Mouse (Mus musculus): Measurements from ENCODE around the gene Fam53b. TPM values are rescaled to one million over a fixed set of nuclear protein-coding genes. Genes with fewer than 3 reads are reported as not detected.

The Fam53b gene
- polyA plus RNA-seq, 1 experiment from 2014 or later, result 36.0 TPM

GRCm38 (mm10) chr7:132742912-132743311 lies 70.8 kb downstream of the Fam53b start:
- Histone ChIP-seq H3K4me3 (ENCODE audit: low read length) (no peak overlapping the region), H3K27ac (ENCODE audit: low read length) (no peak overlapping the region), H3K36me3 (ENCODE audit: control insufficient read depth, insufficient read depth, low read length) (no peaks in the 10 kb centered on the region), H3K9me3 (ENCODE audit: control insufficient read depth, low read length) (no peaks in the 10 kb centered on the region), H3K27me3 (ENCODE audit: control insufficient read depth, insufficient read depth, low read depth, low read length) (no peaks in the 10 kb centered on the region), H3K4me1 (replicated peaks; ENCODE audit: control insufficient read depth, insufficient read depth, low read length) (no peaks in the 10 kb centered on the region), H3K9ac (ENCODE audit: low read length) (no peak overlapping the region), H3K4me2 (ENCODE audit: low read depth, low read length) (no peak overlapping the region)
- no peak for ATAC-seq (ENCODE audit: low read depth)
- WGBS, result 77% methylated on average over 5 of the region's 5 CpGs

GRCm38 (mm10) chr7:132739829-132740228 lies 73.9 kb downstream of the Fam53b start:
- H3K4me2 ChIP-seq (ENCODE audit: low read depth, low read length), result no peak overlapping the region
- H3K27ac ChIP-seq (ENCODE audit: low read length), result no peak overlapping the region
- ATAC-seq (ENCODE audit: low read depth), result no peak
- H3K9me3 ChIP-seq (ENCODE audit: control insufficient read depth, low read length), result no peaks in the 10 kb centered on the region
- peaks cover 16% of the 10 kb centered on the region for H3K4me1 ChIP-seq (replicated peaks; ENCODE audit: control insufficient read depth, insufficient read depth, low read length)
- no peaks in the 10 kb centered on the region for H3K27me3 ChIP-seq (ENCODE audit: control insufficient read depth, insufficient read depth, low read depth, low read length)
- no peak overlapping the region for H3K9ac ChIP-seq (ENCODE audit: low read length)
- 0 out of 2 replicates have a peak, but pooled peaks cover 3% of the 10 kb centered on the region for H3K36me3 ChIP-seq (ENCODE audit: control insufficient read depth, insufficient read depth, low read length)
- H3K4me3 ChIP-seq (ENCODE audit: low read length), result no peak overlapping the region
- 60% methylated on average over 6 of the region's 6 CpGs for WGBS

- Histone ChIP-seq H3K4me3 (ENCODE audit: low read length) (no peak overlapping the region), H3K27ac (ENCODE audit: low read length) (no peak overlapping the region), H3K4me2 (ENCODE audit: low read depth, low read length) (no peak overlapping the region), H3K36me3 (ENCODE audit: control insufficient read depth, insufficient read depth, low read length) (0 out of 2 replicates have a peak, but pooled peaks cover 3% of the 10 kb centered on the region), H3K9me3 (ENCODE audit: control insufficient read depth, low read length) (no peaks in the 10 kb centered on the region), H3K9ac (ENCODE audit: low read length) (no peak overlapping the region), H3K4me1 (replicated peaks; ENCODE audit: control insufficient read depth, insufficient read depth, low read length) (peaks cover 16% of the 10 kb centered on the region), H3K27me3 (ENCODE audit: control insufficient read depth, insufficient read depth, low read depth, low read length) (no peaks in the 10 kb centered on the region)
- 87% methylated on average over 6 of the region's 6 CpGs for WGBS
- ATAC-seq (ENCODE audit: low read depth), result no peak
These were observed 74.8 kb downstream of the Fam53b start for GRCm38 (mm10) chr7:132738844-132739243.

- Histone ChIP-seq H3K4me1 (replicated peaks; ENCODE audit: control insufficient read depth, insufficient read depth, low read length) (peaks cover 22% of the 10 kb centered on the region), H3K27me3 (ENCODE audit: control insufficient read depth, insufficient read depth, low read depth, low read length) (no peaks in the 10 kb centered on the region), H3K36me3 (ENCODE audit: control insufficient read depth, insufficient read depth, low read length) (0 out of 2 replicates have a peak, but pooled peaks cover 3% of the 10 kb centered on the region), H3K4me3 (ENCODE audit: low read length) (no peak overlapping the region), H3K27ac (ENCODE audit: low read length) (peak overlapping the region; percentile 77), H3K9ac (ENCODE audit: low read length) (0 out of 2 replicates have a peak overlapping the region, but pooled peaks have one; percentile 16), H3K9me3 (ENCODE audit: control insufficient read depth, low read length) (no peaks in the 10 kb centered on the region), H3K4me2 (ENCODE audit: low read depth, low read length) (no peak overlapping the region)
- peak; percentile 75 for ATAC-seq (ENCODE audit: low read depth)
- WGBS, result 50% methylated on average over 17 of the region's 17 CpGs
These were observed 77.4 kb downstream of the Fam53b start for GRCm38 (mm10) chr7:132736099-132736862.

GRCm38 (mm10) chr7:132735145-132735544 lies 78.5 kb downstream of the Fam53b start:
- WGBS, result 27% methylated on average over 5 of the region's 5 CpGs
- ATAC-seq (ENCODE audit: low read depth), result peak; percentile 59

GRCm38 (mm10) chr7:132734222-132734621 lies 79.5 kb downstream of the Fam53b start:
- Histone ChIP-seq H3K27me3 (ENCODE audit: control insufficient read depth, insufficient read depth, low read depth, low read length) (no peaks in the 10 kb centered on the region), H3K4me2 (ENCODE audit: low read depth, low read length) (no peak overlapping the region), H3K36me3 (ENCODE audit: control insufficient read depth, insufficient read depth, low read length) (0 out of 2 replicates have a peak, but pooled peaks cover 3% of the 10 kb centered on the region), H3K27ac (ENCODE audit: low read length) (no peak overlapping the region), H3K4me1 (replicated peaks; ENCODE audit: control insufficient read depth, insufficient read depth, low read length) (peaks cover 31% of the 10 kb centered on the region), H3K9me3 (ENCODE audit: control insufficient read depth, low read length) (no peaks in the 10 kb centered on the region), H3K9ac (ENCODE audit: low read length) (no peak overlapping the region), H3K4me3 (ENCODE audit: low read length) (no peak overlapping the region)
- 75% methylated on average over 9 of the region's 9 CpGs for WGBS
- no peak for ATAC-seq (ENCODE audit: low read depth)

More at GRCm38 (mm10) chr7:132735145-132735544, 78.5 kb downstream of the Fam53b start:
- Histone ChIP-seq H3K27me3 (ENCODE audit: control insufficient read depth, insufficient read depth, low read depth, low read length) (no peaks in the 10 kb centered on the region), H3K4me1 (replicated peaks; ENCODE audit: control insufficient read depth, insufficient read depth, low read length) (peaks cover 25% of the 10 kb centered on the region), H3K4me3 (ENCODE audit: low read length) (no peak overlapping the region), H3K27ac (ENCODE audit: low read length) (peak overlapping the region; percentile 77), H3K9ac (ENCODE audit: low read length) (no peak overlapping the region), H3K9me3 (ENCODE audit: control insufficient read depth, low read length) (no peaks in the 10 kb centered on the region), H3K4me2 (ENCODE audit: low read depth, low read length) (no peak overlapping the region), H3K36me3 (ENCODE audit: control insufficient read depth, insufficient read depth, low read length) (0 out of 2 replicates have a peak, but pooled peaks cover 3% of the 10 kb centered on the region)

- H3K36me3 ChIP-seq (ENCODE audit: control insufficient read depth, insufficient read depth, low read length), result 0 out of 2 replicates have a peak, but pooled peaks cover 3% of the 10 kb centered on the region
These were observed 80.2 kb downstream of the Fam53b start for GRCm38 (mm10) chr7:132733521-132733920.

GRCm38 (mm10) chr7:132732136-132732789 lies 81.4 kb downstream of the Fam53b start:
- no peaks in the 10 kb centered on the region for H3K9me3 ChIP-seq (ENCODE audit: control insufficient read depth, low read length)
- peak overlapping the region; percentile 71 for H3K27ac ChIP-seq (ENCODE audit: low read length)
- WGBS, result 85% methylated on average over 6 of the region's 6 CpGs

More at GRCm38 (mm10) chr7:132733521-132733920, 80.2 kb downstream of the Fam53b start:
- Histone ChIP-seq H3K27ac (ENCODE audit: low read length) (no peak overlapping the region), H3K9ac (ENCODE audit: low read length) (no peak overlapping the region), H3K4me2 (ENCODE audit: low read depth, low read length) (no peak overlapping the region), H3K4me1 (replicated peaks; ENCODE audit: control insufficient read depth, insufficient read depth, low read length) (peaks cover 38% of the 10 kb centered on the region), H3K9me3 (ENCODE audit: control insufficient read depth, low read length) (no peaks in the 10 kb centered on the region), H3K4me3 (ENCODE audit: low read length) (no peak overlapping the region), H3K27me3 (ENCODE audit: control insufficient read depth, insufficient read depth, low read depth, low read length) (no peaks in the 10 kb centered on the region)
- no peak for ATAC-seq (ENCODE audit: low read depth)
- 79% methylated on average over 6 of the region's 6 CpGs for WGBS

GRCm38 (mm10) chr7:132731558-132731957 lies 82.1 kb downstream of the Fam53b start:
- Histone ChIP-seq H3K9me3 (ENCODE audit: control insufficient read depth, low read length) (no peaks in the 10 kb centered on the region), H3K4me1 (replicated peaks; ENCODE audit: control insufficient read depth, insufficient read depth, low read length) (peaks cover 45% of the 10 kb centered on the region), H3K27ac (ENCODE audit: low read length) (peak overlapping the region; percentile 71), H3K36me3 (ENCODE audit: control insufficient read depth, insufficient read depth, low read length) (no peaks in the 10 kb centered on the region), H3K4me3 (ENCODE audit: low read length) (no peak overlapping the region), H3K27me3 (ENCODE audit: control insufficient read depth, insufficient read depth, low read depth, low read length) (no peaks in the 10 kb centered on the region), H3K4me2 (ENCODE audit: low read depth, low read length) (no peak overlapping the region), H3K9ac (ENCODE audit: low read length) (no peak overlapping the region)
- 65% methylated on average over 6 of the region's 6 CpGs for WGBS
- ATAC-seq (ENCODE audit: low read depth), result no peak

More at GRCm38 (mm10) chr7:132732136-132732789, 81.4 kb downstream of the Fam53b start:
- peaks cover 41% of the 10 kb centered on the region for H3K4me1 ChIP-seq (replicated peaks; ENCODE audit: control insufficient read depth, insufficient read depth, low read length)
- 0 out of 2 replicates have a peak, but pooled peaks cover under 1% of the 10 kb centered on the region for H3K36me3 ChIP-seq (ENCODE audit: control insufficient read depth, insufficient read depth, low read length)
- no peak for ATAC-seq (ENCODE audit: low read depth)
- H3K4me3 ChIP-seq (ENCODE audit: low read length), result no peak overlapping the region
- no peaks in the 10 kb centered on the region for H3K27me3 ChIP-seq (ENCODE audit: control insufficient read depth, insufficient read depth, low read depth, low read length)
- H3K9ac ChIP-seq (ENCODE audit: low read length), result no peak overlapping the region
- no peak overlapping the region for H3K4me2 ChIP-seq (ENCODE audit: low read depth, low read length)

Measured in lung, embryonic 16.5 days (tissue).